Mouse (Mus musculus) heart, embryonic 14.5 days (tissue): ENCODE measurements around the gene Igf2bp3. TPM values are rescaled to one million over a fixed set of nuclear protein-coding genes. Genes with fewer than 3 reads are reported as not detected.

Experiments
- ATAC-seq: fragments of 200-750 bp; cut with Nextera tagmentation; 2 replicates; pipeline ENCODE4 v1.8.0; 2017; ENCODE audit warnings: low read depth, moderate TSS enrichment; ENCODE audit not compliant: insufficient number of reproducible peaks, insufficient read depth, low FRiP score
- H3K27ac ChIP-seq, 2 experiments: fragments of 200-500 bp in 1 of 2; fragments of 300-500 bp in 1 of 2; sonication (generic) in 1 of 2; replicated peaks in 1 of 2; 2 replicates each; pipeline ENCODE4 v1.5.1; 2012 to 2014; ENCODE audit warnings: low read depth in 2 of 2, low read length in 2 of 2, control low read depth in 1 of 2, mild to moderate bottlenecking in 1 of 2, mixed read lengths in 1 of 2; ENCODE audit not compliant: control insufficient read depth in 1 of 2, insufficient read depth in 1 of 2
- H3K27me3 ChIP-seq: fragments of 300-500 bp; sonication (generic); 2 replicates; pipeline ENCODE4 v1.6.1; 2014; ENCODE audit warnings: mild to moderate bottlenecking, low read length, control low read depth; ENCODE audit not compliant: control insufficient read depth, insufficient read depth
- H3K36me3 ChIP-seq: fragments of 300-500 bp; sonication (generic); 2 replicates; pipeline ENCODE4 v1.6.1; 2014; ENCODE audit warnings: mild to moderate bottlenecking, control low read depth, low read length, mixed read lengths; ENCODE audit not compliant: control insufficient read depth, insufficient read depth
- H3K4me1 ChIP-seq, 2 experiments: fragments of 200-500 bp in 1 of 2; fragments of 300-500 bp in 1 of 2; sonication (generic) in 1 of 2; 2 replicates each; pipeline ENCODE4 v1.6.1; 2012 to 2014; ENCODE audit warnings: low read length in 2 of 2, control low read depth in 1 of 2, mixed read lengths in 1 of 2; ENCODE audit not compliant: control insufficient read depth in 2 of 2, insufficient read depth in 2 of 2
- H3K4me2 ChIP-seq: fragments of 300-500 bp; sonication (generic); 2 replicates; pipeline ENCODE4 v1.6.1; 2014; ENCODE audit warnings: mild to moderate bottlenecking, low read length
- H3K4me3 ChIP-seq, 2 experiments: fragments of 200-500 bp in 1 of 2; fragments of 300-500 bp in 1 of 2; sonication (generic) in 1 of 2; 2 replicates each; pipeline ENCODE4 v1.5.1; 2012 to 2014; ENCODE audit warnings: low read length in 2 of 2, mild to moderate bottlenecking in 2 of 2, control low read depth in 1 of 2, low read depth in 1 of 2, moderate library complexity in 1 of 2; ENCODE audit not compliant: control insufficient read depth in 1 of 2, insufficient read depth in 1 of 2
- H3K9ac ChIP-seq: fragments of 300-500 bp; sonication (generic); 2 replicates; pipeline ENCODE4 v1.6.1; 2014; ENCODE audit warnings: mild to moderate bottlenecking, low read length
- H3K9me3 ChIP-seq: fragments of 300-500 bp; sonication (generic); 2 replicates; pipeline ENCODE4 v1.6.1; 2016; ENCODE audit warnings: low read length, control low read depth; ENCODE audit not compliant: control insufficient read depth
- whole genome bisulfite sequencing: fragments of 180-500 bp; shearing (Covaris S2); extraction: QIAGEN DNeasy Blood & Tissue Kit; methylation state at CpG from one replicate; pipeline ENCODE4 v1.1.7; 2014; 5-methylcytosine and 5-hydroxymethylcytosine counted together
- polyA plus RNA-seq: library from polyadenylated mRNA; unstranded; fragments of >200 nt; fragmentation: Nextera tagmentation; extraction: Ambion mirVana; gene quantifications from 2 replicates; pipeline ENCODE4 v1.2.1, GENCODE M21; 2014

Gene Igf2bp3
- polyA plus RNA-seq, 1 experiment from 2014 or later, result 44.2 TPM

DNA sequence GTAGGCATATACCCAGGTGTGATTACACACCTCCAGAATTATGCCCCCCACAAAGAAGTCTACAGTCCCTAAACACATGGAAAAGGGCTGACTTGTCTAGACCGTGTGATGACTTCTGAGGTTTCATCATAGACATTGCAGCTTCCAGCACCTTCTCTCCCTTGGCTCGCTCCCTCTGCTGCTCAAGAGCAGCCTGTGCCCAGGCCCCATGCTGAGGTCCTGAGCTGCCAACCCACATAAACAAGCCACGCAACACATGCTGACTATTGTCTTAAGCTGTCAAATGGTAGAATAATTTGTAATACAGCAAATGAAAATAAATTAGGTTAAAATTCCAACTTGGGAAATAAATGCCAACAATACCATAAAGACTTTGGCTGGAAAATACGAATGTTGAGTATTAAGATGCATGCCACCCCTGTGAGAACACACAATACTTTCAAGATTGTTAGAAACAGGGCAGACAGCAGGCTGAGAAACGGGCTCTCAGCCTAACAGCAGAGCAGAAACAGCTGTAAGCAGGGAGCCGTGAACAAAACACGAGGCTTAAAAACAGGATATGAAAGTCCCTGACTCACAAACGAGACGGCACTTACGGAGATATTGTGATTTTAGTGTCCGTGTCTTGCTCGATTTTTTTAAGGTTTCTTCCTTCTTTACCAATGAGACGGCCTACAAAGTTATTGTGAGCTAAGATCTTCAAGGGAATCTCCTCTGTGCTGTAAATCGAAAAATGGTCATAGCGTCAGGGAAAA lies 107.8 kb downstream of the Igf2bp3 start:
- H3K27me3 ChIP-seq, result no peaks in the 10 kb centered on the region
- H3K9me3 ChIP-seq, result no peaks in the 10 kb centered on the region
- H3K36me3 ChIP-seq, result peaks cover 82% of the 10 kb centered on the region
- ATAC-seq, result no peak
- H3K27ac ChIP-seq, result no peak overlapping the region
- 90% methylated on average over 15 of the region's 15 CpGs for WGBS
- no peak overlapping the region for H3K4me3 ChIP-seq
- H3K4me2 ChIP-seq, result no peak overlapping the region
- H3K9ac ChIP-seq, result no peak overlapping the region
- peaks cover 0 to 14% of the 10 kb centered on the region in 2 experiments; a peak in 2 of 4 replicates for H3K4me1 ChIP-seq

DNA sequence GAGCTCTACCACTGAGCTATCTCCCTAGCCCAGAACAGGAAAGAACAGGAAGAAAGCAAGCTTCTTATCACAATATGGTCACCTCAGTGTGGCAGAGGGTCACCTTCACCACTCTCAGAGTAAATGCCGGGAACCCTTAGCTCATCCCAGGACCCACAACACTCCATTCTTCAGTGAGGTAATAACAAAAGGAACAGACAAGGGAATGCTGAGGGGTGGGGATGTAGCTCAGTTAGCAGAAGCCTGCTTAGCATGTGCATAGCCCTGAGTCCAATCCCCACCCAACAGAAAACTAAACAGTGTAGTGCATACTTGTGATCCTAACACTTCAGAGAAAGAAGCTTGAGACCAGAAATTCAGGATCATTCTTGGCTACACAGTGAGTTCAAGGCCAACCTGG lies 115.7 kb downstream of the Igf2bp3 start:
- no peak for ATAC-seq
- Histone ChIP-seq H3K4me3 (no peak overlapping the region), H3K4me1 (peaks cover 28 to 45% of the 10 kb centered on the region in 2 experiments)

DNA sequence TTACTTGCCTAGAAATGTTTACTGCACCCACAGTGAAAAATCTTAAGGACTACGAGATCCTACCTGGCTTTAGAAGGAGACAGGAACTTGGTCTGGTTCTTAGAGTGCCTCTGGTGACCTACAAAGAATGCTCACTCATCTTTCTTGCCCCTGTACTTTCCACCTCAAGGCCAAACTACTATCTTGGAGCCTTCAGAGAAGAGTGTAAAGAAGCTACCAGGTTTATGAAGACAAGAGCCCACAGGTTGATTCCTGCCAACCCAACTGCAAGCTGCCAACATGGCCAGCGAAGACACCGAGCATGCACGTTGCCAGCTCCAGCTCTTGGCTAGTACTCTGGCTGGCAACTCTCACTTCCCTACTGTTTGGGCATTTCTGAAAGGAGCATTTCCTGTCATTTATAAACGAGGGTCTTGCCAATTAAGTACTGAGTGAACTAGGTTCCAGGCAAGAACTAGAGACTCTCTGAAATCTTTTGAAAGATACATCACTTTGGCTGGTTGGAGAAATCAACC lies 117.1 kb downstream of the Igf2bp3 start:
- Histone ChIP-seq H3K27ac (peak overlapping the region; percentile 28 to 72), H3K9ac (no peak overlapping the region), H3K4me1 (peaks cover 28 to 45% of the 10 kb centered on the region in 2 experiments), H3K4me3 (no peak overlapping the region), H3K4me2 (peak overlapping the region; percentile 56), H3K36me3 (peaks cover 35% of the 10 kb centered on the region), H3K27me3 (no peaks in the 10 kb centered on the region), H3K9me3 (no peaks in the 10 kb centered on the region)
- no peak for ATAC-seq
- WGBS, result 80% methylated on average over 5 of the region's 5 CpGs

More for the DNA sequence above, 115.7 kb downstream of the Igf2bp3 start:
- 0 out of 4 replicates have a peak overlapping the region, but pooled peaks of 1 of the 2 experiments have one; percentile 23 for H3K27ac ChIP-seq
- 22% methylated on average over 1 of the region's 1 CpGs for WGBS
- H3K27me3 ChIP-seq, result no peaks in the 10 kb centered on the region
- H3K36me3 ChIP-seq, result peaks cover 35% of the 10 kb centered on the region
- H3K9me3 ChIP-seq, result no peaks in the 10 kb centered on the region
- H3K4me2 ChIP-seq, result no peak overlapping the region
- H3K9ac ChIP-seq, result no peak overlapping the region

DNA sequence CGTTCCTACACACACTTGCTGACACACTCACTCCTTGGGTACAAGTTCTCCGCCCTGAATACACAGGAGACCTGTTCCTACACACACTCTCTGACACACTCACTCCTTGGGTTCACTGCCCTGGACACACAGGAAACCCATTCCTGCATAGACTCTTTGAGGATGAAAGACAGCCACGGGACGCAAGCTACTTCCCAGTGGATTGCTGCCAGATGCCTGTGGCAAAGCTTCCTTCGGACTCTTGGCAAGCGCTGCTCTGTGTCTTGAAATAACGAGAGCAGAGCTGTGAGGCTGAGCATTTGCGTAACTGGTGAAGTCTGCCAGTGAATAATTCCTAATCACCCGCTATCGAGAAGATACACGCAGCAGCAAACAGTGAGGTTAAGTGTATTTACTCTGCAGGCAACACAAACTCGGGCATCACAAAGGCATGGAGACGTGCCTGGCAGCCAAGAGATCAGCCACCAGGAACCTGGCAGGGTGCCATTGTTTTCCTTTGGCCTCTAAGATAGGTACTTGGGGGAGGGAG lies 117.8 kb downstream of the Igf2bp3 start:
- Histone ChIP-seq H3K4me3 (no peak overlapping the region), H3K36me3 (peaks cover 36% of the 10 kb centered on the region), H3K9ac (peak overlapping the region; percentile 32; the same call in 1 of the 2 replicates), H3K9me3 (no peaks in the 10 kb centered on the region), H3K27me3 (no peaks in the 10 kb centered on the region), H3K4me2 (peak overlapping the region; percentile 56), H3K27ac (peak overlapping the region; percentile 35 to 72), H3K4me1 (peaks cover 28 to 45% of the 10 kb centered on the region in 2 experiments)
- WGBS, result 14% methylated on average over 13 of the region's 13 CpGs
- peak; percentile 71 for ATAC-seq

DNA sequence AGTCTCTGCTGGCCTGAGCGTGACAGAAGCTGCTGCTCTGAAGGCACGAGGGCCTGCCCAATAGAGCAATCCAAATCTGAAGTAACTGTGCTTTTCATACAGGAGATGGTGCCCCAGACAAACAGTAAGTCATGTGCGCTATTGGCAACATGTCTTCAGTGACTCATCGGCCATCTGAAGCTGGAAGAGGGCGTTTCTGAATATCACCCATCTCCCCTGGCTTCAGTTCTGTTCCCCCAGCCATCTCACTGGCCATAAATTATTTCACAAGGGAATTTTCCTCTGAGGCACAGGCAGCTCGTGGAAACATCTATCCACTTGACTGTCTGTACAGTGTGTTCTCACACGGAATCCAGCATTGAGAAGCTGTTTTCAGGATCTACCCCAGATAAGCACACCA lies 118.3 kb downstream of the Igf2bp3 start:
- Histone ChIP-seq H3K27ac (peak overlapping the region; percentile 35 to 72), H3K4me2 (peak overlapping the region; percentile 56), H3K4me1 (peaks cover 28 to 44% of the 10 kb centered on the region in 2 experiments), H3K4me3 (no peak overlapping the region), H3K27me3 (no peaks in the 10 kb centered on the region), H3K36me3 (peaks cover 42% of the 10 kb centered on the region), H3K9me3 (no peaks in the 10 kb centered on the region), H3K9ac (peak overlapping the region; percentile 32; the same call in 1 of the 2 replicates)
- peak; percentile 7; the same call in 1 of the 2 replicates for ATAC-seq
- 59% methylated on average over 7 of the region's 7 CpGs for WGBS

DNA sequence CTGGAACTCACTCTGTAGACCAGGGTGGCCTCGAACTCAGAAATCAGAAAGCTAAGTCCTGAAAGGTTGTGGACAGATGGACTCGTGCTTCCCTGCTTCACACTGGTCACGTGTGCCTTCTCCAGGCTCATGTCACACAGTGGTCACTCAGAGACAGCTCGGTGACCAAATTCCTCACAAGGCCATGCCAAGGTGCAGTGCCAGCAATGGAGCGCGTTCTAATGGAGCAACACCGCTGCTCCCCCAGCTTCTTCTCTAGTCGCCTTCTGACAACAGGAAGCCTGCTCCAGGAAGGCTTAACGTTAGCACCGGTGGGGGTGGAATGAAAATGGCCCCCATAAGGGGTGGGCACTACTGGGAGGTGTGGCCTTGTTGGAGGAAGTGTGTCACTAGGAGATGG lies 119.8 kb downstream of the Igf2bp3 start:
- no peaks in the 10 kb centered on the region for H3K27me3 ChIP-seq
- no peak overlapping the region for H3K27ac ChIP-seq
- no peak overlapping the region for H3K4me3 ChIP-seq
- H3K4me2 ChIP-seq, result no peak overlapping the region
- no peaks in the 10 kb centered on the region for H3K9me3 ChIP-seq
- WGBS, result 89% methylated on average over 10 of the region's 10 CpGs
- no peak overlapping the region for H3K9ac ChIP-seq
- H3K36me3 ChIP-seq, result peaks cover 56% of the 10 kb centered on the region
- peaks cover 20 to 29% of the 10 kb centered on the region in 2 experiments for H3K4me1 ChIP-seq
- ATAC-seq, result no peak

DNA sequence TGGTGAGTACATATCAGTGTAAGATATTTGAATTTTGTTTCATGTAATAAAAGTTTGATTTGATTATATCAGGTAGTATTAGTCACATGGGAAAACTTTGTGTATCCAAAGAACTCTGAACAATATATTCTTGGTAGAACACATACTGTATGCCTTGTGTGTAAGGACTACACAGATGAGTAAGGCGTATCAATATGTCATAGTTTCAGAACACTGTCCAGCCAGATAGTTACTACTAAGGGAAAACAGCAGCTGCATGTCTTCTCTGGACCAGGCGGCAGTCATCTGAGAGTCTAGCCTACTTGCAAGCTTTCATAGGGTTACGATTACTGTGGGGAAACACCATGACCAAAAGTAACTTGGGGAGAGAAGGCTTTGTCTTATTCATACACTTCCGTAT lies 131.7 kb downstream of the Igf2bp3 start:
- H3K36me3 ChIP-seq, result peaks cover 64% of the 10 kb centered on the region

More for the DNA sequence above, 131.7 kb downstream of the Igf2bp3 start:
- Histone ChIP-seq H3K9ac (no peak overlapping the region), H3K4me1 (no peaks in the 10 kb centered on the region), H3K27me3 (no peaks in the 10 kb centered on the region), H3K4me2 (no peak overlapping the region), H3K27ac (no peak overlapping the region), H3K4me3 (no peak overlapping the region), H3K9me3 (no peaks in the 10 kb centered on the region)
- WGBS, result 91% methylated on average over 4 of the region's 4 CpGs
- no peak for ATAC-seq
